Mouse (Mus musculus): ENCODE results near the gene Vmn2r31.
"Not testable (repeated sequence)": the region's sequence is repeated elsewhere in the genome, so short reads cannot be mapped to it uniquely, and the experiment has no call there.

Gene Vmn2r31

GRCm38 (mm10) chr7:7399603-7400002 is at the start of gene Vmn2r31:
TSS of gene Vmn2r31 (minus strand) at chr7:7399703.
- in situ Hi-C loops (cut with MboI, MseI): loop anchor here (10.0 to 25.0 kb wide), 3 partner anchors 165 to 1713 kb away; partner anchors contain the start of gene Vmn2r33

- in situ Hi-C loops (cut with MboI, MseI): loop anchor here (5.0 to 10.0 kb wide), 4 partner anchors 170 to 1490 kb away; no protein-coding TSS in a partner anchor
Observed at GRCm38 (mm10) chr7:7374431-7374830, 25.1 kb downstream of the Vmn2r31 start, which contains the start of gene Gm45783. TSS of gene Gm45783 (minus strand) at chr7:7374573.

- in situ Hi-C loops (cut with MboI, MseI): not testable (repeated sequence)
Observed at GRCm38 (mm10) chr7:7337509-7337908, 62.0 kb downstream of the Vmn2r31 start, which contains the start of gene Vmn2r30. TSS of gene Vmn2r30 (minus strand) at chr7:7337609.
